Mouse (Mus musculus) heart, embryonic 14.5 days (tissue): ENCODE results near the gene Pdcd1lg2. TPM values are rescaled to one million over a fixed set of nuclear protein-coding genes. Genes with fewer than 3 reads are reported as not detected.

Experiments used
- ATAC-seq: fragments of 200-750 bp; cut with Nextera tagmentation; 2 replicates; pipeline ENCODE4 v1.8.0; 2017; ENCODE audit warnings: low read depth, moderate TSS enrichment; ENCODE audit not compliant: insufficient number of reproducible peaks, insufficient read depth, low FRiP score
- H3K27ac ChIP-seq, 2 experiments: fragments of 200-500 bp in 1 of 2; fragments of 300-500 bp in 1 of 2; sonication (generic) in 1 of 2; replicated peaks in 1 of 2; 2 replicates each; pipeline ENCODE4 v1.5.1; 2012 to 2014; ENCODE audit warnings: low read depth in 2 of 2, low read length in 2 of 2, control low read depth in 1 of 2, mild to moderate bottlenecking in 1 of 2, mixed read lengths in 1 of 2; ENCODE audit not compliant: control insufficient read depth in 1 of 2, insufficient read depth in 1 of 2
- H3K27me3 ChIP-seq: fragments of 300-500 bp; sonication (generic); 2 replicates; pipeline ENCODE4 v1.6.1; 2014; ENCODE audit warnings: mild to moderate bottlenecking, low read length, control low read depth; ENCODE audit not compliant: control insufficient read depth, insufficient read depth
- H3K36me3 ChIP-seq: fragments of 300-500 bp; sonication (generic); 2 replicates; pipeline ENCODE4 v1.6.1; 2014; ENCODE audit warnings: mild to moderate bottlenecking, control low read depth, low read length, mixed read lengths; ENCODE audit not compliant: control insufficient read depth, insufficient read depth
- H3K4me1 ChIP-seq, 2 experiments: fragments of 200-500 bp in 1 of 2; fragments of 300-500 bp in 1 of 2; sonication (generic) in 1 of 2; 2 replicates each; pipeline ENCODE4 v1.6.1; 2012 to 2014; ENCODE audit warnings: low read length in 2 of 2, control low read depth in 1 of 2, mixed read lengths in 1 of 2; ENCODE audit not compliant: control insufficient read depth in 2 of 2, insufficient read depth in 2 of 2
- H3K4me2 ChIP-seq: fragments of 300-500 bp; sonication (generic); 2 replicates; pipeline ENCODE4 v1.6.1; 2014; ENCODE audit warnings: mild to moderate bottlenecking, low read length
- H3K4me3 ChIP-seq, 2 experiments: fragments of 200-500 bp in 1 of 2; fragments of 300-500 bp in 1 of 2; sonication (generic) in 1 of 2; 2 replicates each; pipeline ENCODE4 v1.5.1; 2012 to 2014; ENCODE audit warnings: low read length in 2 of 2, mild to moderate bottlenecking in 2 of 2, control low read depth in 1 of 2, low read depth in 1 of 2, moderate library complexity in 1 of 2; ENCODE audit not compliant: control insufficient read depth in 1 of 2, insufficient read depth in 1 of 2
- H3K9ac ChIP-seq: fragments of 300-500 bp; sonication (generic); 2 replicates; pipeline ENCODE4 v1.6.1; 2014; ENCODE audit warnings: mild to moderate bottlenecking, low read length
- H3K9me3 ChIP-seq: fragments of 300-500 bp; sonication (generic); 2 replicates; pipeline ENCODE4 v1.6.1; 2016; ENCODE audit warnings: low read length, control low read depth; ENCODE audit not compliant: control insufficient read depth
- WGBS: fragments of 180-500 bp; shearing (Covaris S2); extraction: QIAGEN DNeasy Blood & Tissue Kit; methylation state at CpG from one replicate; pipeline ENCODE4 v1.1.7; 2014; 5-methylcytosine and 5-hydroxymethylcytosine counted together
- polyA plus RNA-seq: library from polyadenylated mRNA; unstranded; fragments of >200 nt; fragmentation: Nextera tagmentation; extraction: Ambion mirVana; gene quantifications from 2 replicates; pipeline ENCODE4 v1.2.1, GENCODE M21; 2014

The Pdcd1lg2 gene
- polyA plus RNA-seq, 1 experiment from 2014 or later, result not detected

- Histone ChIP-seq H3K27ac (no peak overlapping the region), H3K4me3 (no peak overlapping the region), H3K27me3 (no peaks in the 10 kb centered on the region), H3K36me3 (no peaks in the 10 kb centered on the region), H3K9ac (no peak overlapping the region), H3K9me3 (no peaks in the 10 kb centered on the region), H3K4me2 (no peak overlapping the region), H3K4me1 (no peaks in the 10 kb centered on the region)
- WGBS, result 86% methylated on average over 3 of the region's 3 CpGs
- no peak for ATAC-seq
These were observed 33.6 kb downstream of the Pdcd1lg2 start for GRCm38 (mm10) chr19:29444364-29444763.

- Histone ChIP-seq H3K36me3 (no peaks in the 10 kb centered on the region), H3K4me1 (no peaks in the 10 kb centered on the region), H3K27me3 (no peaks in the 10 kb centered on the region), H3K4me3 (no peak overlapping the region), H3K9me3 (0 out of 2 replicates have a peak, but pooled peaks cover 4% of the 10 kb centered on the region), H3K27ac (no peak overlapping the region), H3K9ac (no peak overlapping the region), H3K4me2 (no peak overlapping the region)
- WGBS, result 78% methylated on average over 1 of the region's 1 CpGs
- ATAC-seq, result no peak
These were observed 37.7 kb downstream of the Pdcd1lg2 start for GRCm38 (mm10) chr19:29448373-29448772.

DNA sequence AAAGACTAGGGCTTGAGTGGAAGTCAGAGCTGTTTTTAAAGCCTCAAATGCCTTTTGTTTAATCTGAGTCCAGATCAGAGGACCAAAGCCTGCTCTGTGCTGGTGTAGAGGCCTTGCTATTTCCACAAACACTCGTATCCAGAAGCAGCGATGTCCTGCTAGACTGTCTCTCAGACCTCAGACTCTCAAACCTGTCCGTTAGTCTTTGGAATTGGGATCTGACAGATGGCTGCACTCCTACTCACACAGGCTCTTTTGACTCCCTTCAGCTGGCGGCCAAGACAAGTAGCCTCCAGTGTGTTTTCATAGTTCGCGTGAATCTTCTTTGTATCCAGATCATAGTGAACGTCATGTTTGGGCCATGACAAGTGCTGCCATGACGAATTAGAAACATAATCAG, 39.7 kb downstream of the Pdcd1lg2 start:
- Histone ChIP-seq H3K4me1 (no peaks in the 10 kb centered on the region), H3K4me2 (no peak overlapping the region), H3K9ac (no peak overlapping the region), H3K4me3 (no peak overlapping the region), H3K27me3 (no peaks in the 10 kb centered on the region), H3K27ac (no peak overlapping the region), H3K9me3 (0 out of 2 replicates have a peak, but pooled peaks cover 4% of the 10 kb centered on the region), H3K36me3 (no peaks in the 10 kb centered on the region)
- no peak for ATAC-seq
- 83% methylated on average over 8 of the region's 8 CpGs for WGBS

DNA sequence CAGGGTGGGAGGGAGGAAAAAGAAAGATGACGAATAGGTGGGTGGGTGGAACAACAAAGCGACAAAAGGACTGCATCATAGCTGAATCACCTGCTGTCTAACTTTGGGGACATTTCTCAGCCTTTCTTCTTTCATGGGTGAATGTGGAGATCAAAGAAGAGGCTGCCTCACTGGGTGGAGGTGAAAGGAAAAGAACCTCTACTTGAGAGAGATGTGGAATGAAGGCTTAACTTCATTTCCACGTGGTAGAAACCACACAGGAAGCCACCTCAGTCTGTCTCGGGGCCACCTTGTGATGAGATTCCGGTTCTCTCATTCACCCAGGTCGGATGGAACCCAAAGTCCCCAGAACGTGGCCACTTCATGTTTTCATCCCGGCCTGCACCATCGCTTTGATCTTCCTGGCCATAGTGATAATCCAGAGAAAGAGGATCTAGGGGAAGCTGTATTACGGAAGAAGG, 43.5 kb downstream of the Pdcd1lg2 start:
- Histone ChIP-seq H3K9ac (no peak overlapping the region), H3K36me3 (no peaks in the 10 kb centered on the region), H3K4me3 (no peak overlapping the region), H3K27ac (no peak overlapping the region), H3K4me1 (no peaks in the 10 kb centered on the region), H3K27me3 (no peaks in the 10 kb centered on the region), H3K4me2 (no peak overlapping the region), H3K9me3 (0 out of 2 replicates have a peak, but pooled peaks cover 4% of the 10 kb centered on the region)
- ATAC-seq, result no peak
- whole genome bisulfite sequencing, result 74% methylated on average over 10 of the region's 10 CpGs

DNA sequence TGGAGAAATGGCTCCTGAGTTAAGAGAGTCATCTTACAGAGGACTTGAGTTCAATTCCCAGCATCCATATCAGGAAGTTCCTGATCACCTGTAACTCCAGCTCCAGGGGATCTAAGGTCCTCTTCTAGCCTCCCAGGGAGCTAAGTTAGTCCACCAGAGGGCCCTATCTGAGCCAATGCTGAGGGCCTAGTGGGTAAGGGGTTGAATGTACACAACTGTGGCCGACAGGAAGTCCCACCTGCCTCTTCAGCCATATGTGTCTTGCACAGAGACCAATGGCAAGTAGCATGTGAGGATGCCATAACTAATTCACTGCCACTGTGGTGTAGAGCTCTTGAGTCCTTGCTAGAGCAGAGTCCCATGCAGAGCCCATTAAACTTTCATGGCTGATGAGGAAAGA, 44.4 kb downstream of the Pdcd1lg2 start:
- WGBS, result 76% methylated on average over 1 of the region's 1 CpGs
- Histone ChIP-seq H3K4me3 (no peak overlapping the region), H3K27ac (no peak overlapping the region), H3K36me3 (no peaks in the 10 kb centered on the region), H3K4me2 (no peak overlapping the region), H3K27me3 (no peaks in the 10 kb centered on the region), H3K4me1 (no peaks in the 10 kb centered on the region), H3K9ac (no peak overlapping the region), H3K9me3 (0 out of 2 replicates have a peak, but pooled peaks cover 4% of the 10 kb centered on the region)
- no peak for ATAC-seq

DNA sequence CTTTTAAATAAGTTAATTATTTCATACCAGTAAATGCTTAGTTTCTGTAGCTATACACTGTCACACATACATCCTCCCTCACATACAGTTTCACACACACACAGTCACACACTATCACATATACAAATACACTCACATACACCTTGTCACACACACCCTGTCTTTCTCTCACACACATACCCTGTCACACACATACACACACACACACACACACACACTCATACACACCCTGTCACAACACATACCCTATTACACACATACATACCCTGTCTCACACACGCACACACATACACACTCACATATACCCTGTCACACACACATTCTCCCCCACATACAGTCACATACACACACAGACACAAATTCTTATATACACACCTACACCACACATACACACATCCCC, 47.3 kb downstream of the Pdcd1lg2 start:
- Histone ChIP-seq H3K36me3 (no peaks in the 10 kb centered on the region), H3K27me3 (no peaks in the 10 kb centered on the region), H3K4me3 (no peak overlapping the region), H3K9ac (no peak overlapping the region), H3K9me3 (no peaks in the 10 kb centered on the region), H3K4me2 (no peak overlapping the region), H3K4me1 (no peaks in the 10 kb centered on the region), H3K27ac (no peak overlapping the region)
- ATAC-seq, result 0 out of 2 replicates have a peak, but pooled peaks have one; percentile 6
- 85% methylated on average over 1 of the region's 1 CpGs for WGBS

DNA sequence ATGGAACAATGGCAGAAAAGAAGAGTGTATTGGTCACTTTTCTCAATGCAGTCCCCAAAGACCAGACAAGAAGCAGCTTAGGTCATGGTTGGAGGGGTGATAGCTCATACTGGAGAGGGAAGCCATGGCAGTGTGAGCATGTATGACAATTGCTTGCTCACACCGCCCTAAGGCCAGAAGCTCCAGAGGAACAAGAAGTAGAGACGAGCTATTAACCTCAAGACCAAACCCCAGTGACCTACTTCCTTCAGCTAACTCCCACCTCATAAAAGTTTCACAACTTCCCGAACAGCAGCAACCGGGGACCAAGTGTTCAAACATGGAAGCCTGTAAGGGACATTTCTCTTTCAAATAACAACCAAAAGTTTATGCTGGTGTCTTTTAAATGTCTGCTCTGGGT, 51.7 kb downstream of the Pdcd1lg2 start:
- Histone ChIP-seq H3K27me3 (no peaks in the 10 kb centered on the region), H3K4me1 (no peaks in the 10 kb centered on the region), H3K4me2 (no peak overlapping the region), H3K4me3 (no peak overlapping the region), H3K36me3 (no peaks in the 10 kb centered on the region), H3K9me3 (no peaks in the 10 kb centered on the region), H3K27ac (no peak overlapping the region), H3K9ac (no peak overlapping the region)
- WGBS, result 85% methylated on average over 4 of the region's 4 CpGs
- ATAC-seq, result no peak
